Mouse (Mus musculus): ENCODE measurements around the gene Gm20662.

The Gm20662 gene

GRCm38 (mm10) chr9:107975399-107976386 is 20.5 kb upstream of the Gm20662 start, which contains the start of gene Uba7:
Uba7 (plus strand) TSS chr9:107975505.
- peak; percentile 23 for DNase-seq (ENCODE audit: low spot score)

GRCm38 (mm10) chr9:107978815-107979214 is 17.3 kb upstream of the Gm20662 start:
- DNase-seq (ENCODE audit: low spot score): no peak

GRCm38 (mm10) chr9:107981684-107982605 is 14.2 kb upstream of the Gm20662 start:
- DNase-seq (ENCODE audit: low spot score): peak; percentile 87

GRCm38 (mm10) chr9:107982681-107983346 is 13.3 kb upstream of the Gm20662 start, which contains the start of gene Gm20661:
Gm20661 (plus strand) TSS chr9:107983058.
- peak; percentile 85 for DNase-seq (ENCODE audit: low spot score)

GRCm38 (mm10) chr9:107983421-107983890 is 12.7 kb upstream of the Gm20662 start:
- peak; percentile 89 for DNase-seq (ENCODE audit: low spot score)

GRCm38 (mm10) chr9:107984052-107984753 is 11.9 kb upstream of the Gm20662 start:
- DNase-seq (ENCODE audit: low spot score): peak; percentile 18

GRCm38 (mm10) chr9:107984754-107985055 is 11.4 kb upstream of the Gm20662 start:
- no peak for DNase-seq (ENCODE audit: low spot score)

GRCm38 (mm10) chr9:107985131-107986119 is 10.7 kb upstream of the Gm20662 start, which contains the start of gene Inka1:
Inka1 (minus strand) TSS chr9:107985879.
- DNase-seq (ENCODE audit: low spot score): peak; percentile 92

- DNase-seq (ENCODE audit: low spot score): peak; percentile 94
These were observed 9.8 kb upstream of the Gm20662 start for GRCm38 (mm10) chr9:107986376-107986775.

- no peak for DNase-seq (ENCODE audit: low spot score)
These were observed 8.2 kb upstream of the Gm20662 start for GRCm38 (mm10) chr9:107987950-107988349.

- DNase-seq (ENCODE audit: low spot score): no peak
These were observed 4.0 kb upstream of the Gm20662 start, which contains the start of gene Cdhr4 for GRCm38 (mm10) chr9:107992197-107992596. Cdhr4 (plus strand) TSS chr9:107992497.

- DNase-seq (ENCODE audit: low spot score): no peak
These were observed 3.1 kb upstream of the Gm20662 start for GRCm38 (mm10) chr9:107993013-107993412.

GRCm38 (mm10) chr9:107994464-107994863 is 1.7 kb upstream of the Gm20662 start:
- DNase-seq (ENCODE audit: low spot score): no peak

- no peak for DNase-seq (ENCODE audit: low spot score)
These were observed 636 bp upstream of the Gm20662 start for GRCm38 (mm10) chr9:107995513-107995912.

GRCm38 (mm10) chr9:108001922-108002770 is 6.0 kb downstream of the Gm20662 start, which contains the start of gene Ip6k1:
Ip6k1 (plus strand) TSS chr9:108002501.
- DNase-seq (ENCODE audit: low spot score): peak; percentile 100

- peak; percentile 36 for DNase-seq (ENCODE audit: low spot score)
These were observed 6.8 kb downstream of the Gm20662 start for GRCm38 (mm10) chr9:108002778-108003530.

GRCm38 (mm10) chr9:108003531-108003890 is 7.4 kb downstream of the Gm20662 start:
- peak; percentile 44 for DNase-seq (ENCODE audit: low spot score)

GRCm38 (mm10) chr9:108008041-108008440 is 11.9 kb downstream of the Gm20662 start:
- DNase-seq (ENCODE audit: low spot score): no peak
